Mouse (Mus musculus): Measurements from ENCODE around the gene Nup133.

Gene Nup133

GRCm38 (mm10) chr8:123851590-123851989 lies 97.5 kb downstream of the Nup133 start:
- no peak for DNase-seq (ENCODE audit: extremely low read depth, low read depth)

DNA sequence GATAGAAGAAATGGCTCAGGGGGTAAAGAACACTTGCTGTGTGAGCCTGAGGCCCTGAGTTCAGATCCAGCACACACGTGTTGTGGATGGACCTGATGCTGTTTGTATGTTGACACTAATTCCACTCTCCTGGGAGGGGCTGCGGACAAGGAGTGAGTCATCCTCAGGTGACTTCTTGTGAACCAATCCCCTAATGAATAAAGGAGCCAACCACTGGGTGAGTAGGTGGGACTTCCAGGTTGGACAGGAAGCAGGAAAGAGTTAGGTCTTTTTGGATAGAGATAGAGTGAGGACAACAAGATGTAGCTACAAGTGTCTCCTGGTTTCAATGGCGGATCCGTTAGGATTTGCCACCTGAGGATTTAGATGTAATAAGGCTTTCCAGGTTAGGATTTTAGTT lies 99.7 kb downstream of the Nup133 start:
- no peak for DNase-seq (ENCODE audit: extremely low read depth, low read depth)

DNA sequence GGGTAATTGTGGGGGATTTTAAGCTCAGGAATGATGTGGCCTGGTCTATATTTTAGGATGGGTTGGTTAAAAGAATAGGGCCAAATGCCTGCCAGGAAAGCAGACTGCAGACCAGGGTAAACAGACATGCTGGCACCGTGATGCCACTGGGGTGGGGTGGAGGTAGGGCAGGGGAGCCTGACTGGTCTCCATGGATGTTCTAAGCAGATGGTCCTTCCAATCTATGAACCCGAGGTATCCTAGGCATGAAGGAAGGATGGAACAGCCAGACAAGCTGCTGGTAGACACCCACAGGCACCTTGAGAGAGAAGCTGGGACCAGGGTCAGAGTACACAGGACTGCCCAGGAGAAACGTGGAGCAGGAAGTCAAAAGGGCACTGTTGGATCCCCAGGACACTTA lies 101.5 kb downstream of the Nup133 start:
- DNase-seq (ENCODE audit: extremely low read depth, low read depth) = no peak

Data from MEL-GATA-1-ER (cell line).